Mouse (Mus musculus) ES-E14 (cell line): ENCODE results near the gene A730049H05Rik.

ENCODE experiments used
- ZC3H11A ChIP-seq: IDR thresholded peaks from 2 replicates; pipeline ENCODE4 v1.6.1; 2012; ENCODE audit warnings: low read depth, mild to moderate bottlenecking, inconsistent platforms, low read length, borderline replicate concordance
- ZNF384 ChIP-seq: IDR thresholded peaks from 2 replicates; pipeline ENCODE4 v1.6.1; 2012; ENCODE audit warnings: low read depth, low read length, inconsistent platforms

- TF ChIP-seq ZC3H11A (no peak), ZNF384 (no peak)
Measured at GRCm38 (mm10) chr6:92869582-92870219, 53.4 kb downstream of the A730049H05Rik start.
